Mouse (Mus musculus) urinary bladder, postnatal 0 days (tissue): ENCODE data around the gene Ccdc63. TPM values are rescaled to one million over a fixed set of nuclear protein-coding genes. Genes with fewer than 3 reads are reported as not detected.

Experiments
- polyA plus RNA-seq: library from polyadenylated mRNA; unstranded; fragments of >200 nt; fragmentation: Nextera tagmentation; extraction: Ambion mirVana; gene quantifications from 2 replicates; pipeline ENCODE4 v1.2.1, GENCODE M21; 2015

The Ccdc63 gene
- 0.13 TPM in 1 of 2 replicates, not detected in the other for polyA plus RNA-seq

DNA sequence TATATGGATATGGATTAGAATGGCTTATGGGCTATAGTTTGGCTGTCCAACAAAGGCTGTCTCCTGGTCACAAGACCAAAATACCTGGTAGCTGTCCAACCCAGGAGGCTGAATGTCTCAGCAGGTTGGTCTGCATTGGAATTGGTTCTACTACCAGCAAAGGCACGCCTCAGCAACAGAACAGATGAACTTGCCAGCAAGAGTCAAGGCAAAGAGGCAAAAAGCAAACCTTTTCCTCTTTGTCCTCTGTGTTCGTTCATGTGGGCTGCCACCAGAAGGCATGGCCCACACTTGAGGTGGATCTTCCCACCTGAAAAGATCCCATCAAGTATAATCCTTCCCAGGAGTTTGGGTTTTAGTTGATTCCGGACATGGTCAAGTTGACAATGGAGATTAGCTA, at the start of gene Ccdc63:
Ccdc63 (minus strand) TSS at position 101 of the 400 bp plus-strand sequence.

GRCm38 (mm10) chr5:122157827-122158381, 17.3 kb upstream of the Ccdc63 start, which contains the start of gene Ppp1cc:
TSS of gene Ppp1cc (plus strand) at chr5:122158278.

Other genes starting within 250 kb of the Ccdc63 start
- 0.30 and 0.50 TPM in 2 replicates for gene Cux2, start 90.7 kb downstream of the Ccdc63 start, polyA plus RNA-seq
- 0.53 and 0.83 TPM in 2 replicates for gene Myl2, start 39.9 kb downstream of the Ccdc63 start, polyA plus RNA-seq
- 116 and 129 TPM in 2 replicates for gene Ppp1cc, start 17.5 kb upstream of the Ccdc63 start, polyA plus RNA-seq
- gene Hvcn1, start 66.0 kb upstream of the Ccdc63 start, polyA plus RNA-seq: 2.2 and 3.1 TPM in 2 replicates
- gene Tctn1, start 123.6 kb upstream of the Ccdc63 start, polyA plus RNA-seq: 3.7 and 4.0 TPM in 2 replicates
- 7.2 and 7.7 TPM in 2 replicates for gene Pptc7, start 143.5 kb upstream of the Ccdc63 start, polyA plus RNA-seq
- gene Rad9b, start 213.4 kb upstream of the Ccdc63 start, polyA plus RNA-seq: 4.2 and 4.7 TPM in 2 replicates
- gene Vps29, start 213.5 kb upstream of the Ccdc63 start, polyA plus RNA-seq: 232 and 251 TPM in 2 replicates
- 33.9 and 36.5 TPM in 2 replicates for gene Gpn3, start 231.1 kb upstream of the Ccdc63 start, polyA plus RNA-seq
- gene Fam216a, start 231.5 kb upstream of the Ccdc63 start, polyA plus RNA-seq: 21.3 and 24.0 TPM in 2 replicates